Mouse (Mus musculus) midbrain, embryonic 16.5 days (tissue): ENCODE results near the gene Trpm8. TPM values are rescaled to one million over a fixed set of nuclear protein-coding genes. Genes with fewer than 3 reads are reported as not detected.
A peak's percentile ranks its signal among the peaks of the same experiment; 100 is the strongest.

Experiments
- ATAC-seq: fragments of 200-750 bp; cut with Nextera tagmentation; 2 replicates; pipeline ENCODE4 v1.8.0; 2017; ENCODE audit warnings: moderate TSS enrichment
- H3K27ac ChIP-seq: fragments of 300-500 bp; sonication (generic); 2 replicates; pipeline ENCODE4 v1.5.1; 2014; ENCODE audit warnings: mild to moderate bottlenecking, low read length, mixed read lengths
- H3K27me3 ChIP-seq: fragments of 300-500 bp; sonication (generic); 2 replicates; pipeline ENCODE4 v1.6.1; 2014; ENCODE audit warnings: low read depth, low read length, mixed read lengths; ENCODE audit not compliant: control insufficient read depth, insufficient read depth
- H3K36me3 ChIP-seq: fragments of 300-500 bp; sonication (generic); 2 replicates; pipeline ENCODE4 v1.6.1; 2014; ENCODE audit warnings: mild to moderate bottlenecking, low read length, moderate library complexity, mixed read lengths; ENCODE audit not compliant: control insufficient read depth, insufficient read depth
- H3K4me1 ChIP-seq: fragments of 300-500 bp; sonication (generic); 2 replicates; pipeline ENCODE4 v1.6.1; 2014; ENCODE audit warnings: mild to moderate bottlenecking, low read length, mixed read lengths; ENCODE audit not compliant: control insufficient read depth, insufficient read depth
- H3K4me2 ChIP-seq: fragments of 300-500 bp; sonication (generic); 2 replicates; pipeline ENCODE4 v1.6.1; 2014; ENCODE audit warnings: mild to moderate bottlenecking, low read length, mixed read lengths
- H3K4me3 ChIP-seq: fragments of 300-500 bp; sonication (generic); 2 replicates; pipeline ENCODE4 v1.5.1; 2014; ENCODE audit warnings: low read depth, mild to moderate bottlenecking, low read length, moderate library complexity, mixed read lengths
- H3K9ac ChIP-seq: fragments of 300-500 bp; sonication (generic); 2 replicates; pipeline ENCODE4 v1.6.1; 2014; ENCODE audit warnings: low read depth, low read length, mixed read lengths
- H3K9me3 ChIP-seq: fragments of 300-500 bp; sonication (generic); replicated peaks from 2 replicates; pipeline ENCODE4 v1.6.1; 2014; ENCODE audit warnings: mild to moderate bottlenecking, low read length, mixed read lengths; ENCODE audit not compliant: control insufficient read depth, poor library complexity, severe bottlenecking
- WGBS: fragments of 180-500 bp; shearing (Covaris S2); extraction: QIAGEN DNeasy Blood & Tissue Kit; methylation state at CpG from one replicate; pipeline ENCODE4 v1.1.7; 2014; 5-methylcytosine and 5-hydroxymethylcytosine counted together
- polyA plus RNA-seq: library from polyadenylated mRNA; unstranded; fragments of >200 nt; fragmentation: Nextera tagmentation; extraction: Ambion mirVana; gene quantifications from 2 replicates; pipeline ENCODE4 v1.2.1, GENCODE M21; 2015

The Trpm8 gene
- polyA plus RNA-seq, 1 experiment from 2014 or later = 0.11 TPM

GRCm38 (mm10) chr1:88298686-88299528 lies 21.4 kb downstream of the Trpm8 start:
- Histone ChIP-seq H3K36me3 (no peaks in the 10 kb centered on the region), H3K4me2 (no peak overlapping the region), H3K27ac (no peak overlapping the region), H3K27me3 (no peaks in the 10 kb centered on the region), H3K4me1 (no peaks in the 10 kb centered on the region), H3K4me3 (no peak overlapping the region), H3K9ac (no peak overlapping the region), H3K9me3 (peaks cover 75% of the 10 kb centered on the region)
- WGBS = 65% methylated on average over 4 of the region's 4 CpGs
- no peak for ATAC-seq

- no peak overlapping the region for H3K4me2 ChIP-seq
- WGBS = 82% methylated on average over 2 of the region's 2 CpGs
- no peak overlapping the region for H3K27ac ChIP-seq
- H3K9ac ChIP-seq = no peak overlapping the region
- H3K36me3 ChIP-seq = no peaks in the 10 kb centered on the region
- H3K9me3 ChIP-seq = peaks cover 79% of the 10 kb centered on the region
- no peaks in the 10 kb centered on the region for H3K4me1 ChIP-seq
- ATAC-seq = no peak
- no peaks in the 10 kb centered on the region for H3K27me3 ChIP-seq
- H3K4me3 ChIP-seq = no peak overlapping the region
Measured at GRCm38 (mm10) chr1:88299529-88299945, 22.1 kb downstream of the Trpm8 start.

GRCm38 (mm10) chr1:88300301-88301050 lies 23.0 kb downstream of the Trpm8 start:
- no peak overlapping the region for H3K27ac ChIP-seq
- WGBS = 44% methylated on average over 5 of the region's 5 CpGs
- ATAC-seq = peak; percentile 26; the same call in 1 of the 2 replicates

GRCm38 (mm10) chr1:88301121-88302014 lies 23.9 kb downstream of the Trpm8 start:
- H3K9ac ChIP-seq = no peak overlapping the region
- no peak overlapping the region for H3K4me2 ChIP-seq
- H3K27me3 ChIP-seq = no peaks in the 10 kb centered on the region
- H3K4me3 ChIP-seq = no peak overlapping the region
- H3K4me1 ChIP-seq = no peaks in the 10 kb centered on the region
- H3K36me3 ChIP-seq = no peaks in the 10 kb centered on the region
- 70% methylated on average over 9 of the region's 9 CpGs for WGBS
- peaks cover 85% of the 10 kb centered on the region for H3K9me3 ChIP-seq
- ATAC-seq = peak; percentile 36; the same call in 1 of the 2 replicates
- no peak overlapping the region for H3K27ac ChIP-seq

More at GRCm38 (mm10) chr1:88300301-88301050, 23.0 kb downstream of the Trpm8 start:
- H3K27me3 ChIP-seq = no peaks in the 10 kb centered on the region
- H3K4me1 ChIP-seq = no peaks in the 10 kb centered on the region
- no peak overlapping the region for H3K9ac ChIP-seq
- H3K4me2 ChIP-seq = no peak overlapping the region
- H3K4me3 ChIP-seq = no peak overlapping the region
- H3K9me3 ChIP-seq = peaks cover 84% of the 10 kb centered on the region
- H3K36me3 ChIP-seq = no peaks in the 10 kb centered on the region

GRCm38 (mm10) chr1:88302057-88302740 lies 24.7 kb downstream of the Trpm8 start:
- H3K9me3 ChIP-seq = peaks cover 93% of the 10 kb centered on the region
- no peaks in the 10 kb centered on the region for H3K4me1 ChIP-seq
- WGBS = 66% methylated on average over 14 of the region's 14 CpGs
- ATAC-seq = no peak
- H3K4me2 ChIP-seq = no peak overlapping the region
- no peak overlapping the region for H3K27ac ChIP-seq
- no peak overlapping the region for H3K4me3 ChIP-seq
- H3K36me3 ChIP-seq = no peaks in the 10 kb centered on the region
- no peak overlapping the region for H3K9ac ChIP-seq
- no peaks in the 10 kb centered on the region for H3K27me3 ChIP-seq

- H3K27ac ChIP-seq = no peak overlapping the region
- no peaks in the 10 kb centered on the region for H3K4me1 ChIP-seq
- H3K27me3 ChIP-seq = no peaks in the 10 kb centered on the region
- ATAC-seq = no peak
- 66% methylated on average over 6 of the region's 6 CpGs for WGBS
- no peak overlapping the region for H3K4me2 ChIP-seq
- no peak overlapping the region for H3K9ac ChIP-seq
- no peaks in the 10 kb centered on the region for H3K36me3 ChIP-seq
- no peak overlapping the region for H3K4me3 ChIP-seq
- peaks cover 92% of the 10 kb centered on the region for H3K9me3 ChIP-seq
Measured at GRCm38 (mm10) chr1:88303762-88304161, 26.3 kb downstream of the Trpm8 start.

GRCm38 (mm10) chr1:88304261-88304985 lies 27.0 kb downstream of the Trpm8 start:
- Histone ChIP-seq H3K4me3 (no peak overlapping the region), H3K9me3 (peaks cover 91% of the 10 kb centered on the region), H3K27ac (no peak overlapping the region), H3K4me1 (no peaks in the 10 kb centered on the region), H3K36me3 (no peaks in the 10 kb centered on the region), H3K27me3 (no peaks in the 10 kb centered on the region), H3K9ac (no peak overlapping the region), H3K4me2 (no peak overlapping the region)
- ATAC-seq = no peak
- 65% methylated on average over 8 of the region's 8 CpGs for WGBS
